Mouse (Mus musculus): ENCODE measurements around the gene Sept3. TPM values are rescaled to one million over a fixed set of nuclear protein-coding genes. Genes with fewer than 3 reads are reported as not detected.
A peak's percentile ranks its signal among the peaks of the same experiment; 100 is the strongest.
"Not testable (repeated sequence)": the region's sequence is repeated elsewhere in the genome, so short reads cannot be mapped to it uniquely, and the experiment has no call there.

Gene Sept3
- polyA plus RNA-seq (2016; fragmentation: Nextera tagmentation; extraction: Ambion mirVana): 72.8 and 111 TPM in 2 replicates

DNA sequence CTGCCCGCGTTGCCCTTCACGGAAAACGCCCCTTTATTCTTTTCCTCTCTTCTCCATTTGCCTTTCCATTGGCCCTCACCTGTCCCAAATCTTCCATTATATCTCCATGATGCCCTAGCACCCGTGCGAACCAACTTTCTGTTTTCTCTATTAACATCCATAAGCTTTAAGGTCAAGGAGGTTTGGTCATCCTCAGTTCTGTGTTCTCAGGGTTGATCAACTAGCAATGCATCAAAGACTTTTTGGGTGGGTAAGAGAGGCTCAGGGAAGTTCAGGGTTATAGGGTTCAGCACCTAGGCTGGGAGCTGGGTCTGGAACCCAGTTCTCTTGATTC, at the start of gene Sept3:
TSS of gene Sept3 (plus strand) at position 301 of the 334 bp plus-strand sequence.
- H3K27me3 ChIP-seq (ENCODE audit: insufficient read depth, poor library complexity, severe bottlenecking): peaks cover 49% of the 10 kb centered on the region
- H3K4me3 ChIP-seq: peak within 1 kb of the TSS; percentile 85
- H3K27ac ChIP-seq: peak within 1 kb of the TSS; percentile 97
- 28% methylated on average over 6 of the region's 6 CpGs for WGBS
- H3K4me1 ChIP-seq (replicated peaks): peaks cover 72% of the 10 kb centered on the region
- no peaks in the 10 kb centered on the region for H3K9me3 ChIP-seq
- no peak for DNase-seq (ENCODE audit: low spot score)
- H3K36me3 ChIP-seq: peaks cover 29% of the 10 kb centered on the region

DNA sequence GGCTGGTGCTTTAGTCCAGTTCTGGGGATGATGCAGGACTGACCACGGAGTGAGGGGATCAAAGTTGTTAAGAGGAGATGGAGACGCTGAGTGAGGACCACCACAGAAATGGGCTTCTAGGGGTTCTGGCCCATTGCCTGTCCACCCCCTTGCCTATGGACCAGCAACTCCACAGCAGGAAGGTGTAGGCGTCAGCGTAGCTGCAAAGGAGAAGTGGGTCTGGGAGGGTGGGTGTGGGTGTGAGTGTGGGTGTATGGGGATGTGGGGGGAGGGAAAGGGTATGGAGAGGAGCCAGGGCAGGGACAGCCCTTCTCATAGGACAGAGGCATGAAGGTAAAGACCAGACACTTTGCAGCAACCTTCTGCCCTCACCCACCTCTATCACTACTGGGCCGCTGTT, 48.9 kb upstream of the Sept3 start:
- DNase-seq (ENCODE audit: low spot score): no peak
- Histone ChIP-seq H3K4me1 (replicated peaks) (peaks cover 46% of the 10 kb centered on the region), H3K9me3 (no peaks in the 10 kb centered on the region), H3K36me3 (no peaks in the 10 kb centered on the region), H3K27ac (no peak overlapping the region), H3K27me3 (ENCODE audit: insufficient read depth, poor library complexity, severe bottlenecking) (peaks cover 54% of the 10 kb centered on the region), H3K4me3 (no peak overlapping the region)
- 89% methylated on average over 5 of the region's 5 CpGs for WGBS

DNA sequence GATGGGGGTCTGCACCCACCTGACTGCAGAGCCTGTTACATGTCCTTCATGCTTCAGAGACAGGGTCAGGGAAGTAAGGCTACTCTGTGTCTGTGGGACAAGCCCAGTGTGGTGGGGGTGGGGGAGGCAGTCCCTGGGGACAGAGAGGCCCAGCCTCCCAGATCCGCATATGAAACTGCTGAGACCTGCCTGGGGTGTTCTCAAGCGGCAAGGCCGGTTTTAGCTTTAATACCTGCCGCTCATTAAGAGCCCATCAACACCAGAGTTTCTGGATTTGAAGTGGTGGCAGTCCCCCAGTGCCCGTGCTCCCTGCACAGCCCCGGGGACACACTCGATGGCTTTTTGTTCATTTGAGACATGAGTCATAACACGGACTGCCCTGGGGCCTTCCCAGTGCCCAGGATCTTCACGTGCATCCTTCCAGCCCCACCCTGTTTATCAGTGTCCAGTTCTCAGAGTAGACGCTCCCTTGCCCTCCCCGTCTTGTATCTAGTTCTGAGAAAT, 45.1 kb upstream of the Sept3 start:
- DNase-seq (ENCODE audit: low spot score): no peak
- H3K27me3 ChIP-seq (ENCODE audit: insufficient read depth, poor library complexity, severe bottlenecking): peaks cover 23% of the 10 kb centered on the region
- H3K9me3 ChIP-seq: no peaks in the 10 kb centered on the region
- H3K4me1 ChIP-seq (replicated peaks): peaks cover 30% of the 10 kb centered on the region
- H3K36me3 ChIP-seq: peaks cover 19% of the 10 kb centered on the region
- H3K4me3 ChIP-seq: no peak overlapping the region
- H3K27ac ChIP-seq: peak overlapping the region; percentile 41
- WGBS: 43% methylated on average over 11 of the region's 11 CpGs

DNA sequence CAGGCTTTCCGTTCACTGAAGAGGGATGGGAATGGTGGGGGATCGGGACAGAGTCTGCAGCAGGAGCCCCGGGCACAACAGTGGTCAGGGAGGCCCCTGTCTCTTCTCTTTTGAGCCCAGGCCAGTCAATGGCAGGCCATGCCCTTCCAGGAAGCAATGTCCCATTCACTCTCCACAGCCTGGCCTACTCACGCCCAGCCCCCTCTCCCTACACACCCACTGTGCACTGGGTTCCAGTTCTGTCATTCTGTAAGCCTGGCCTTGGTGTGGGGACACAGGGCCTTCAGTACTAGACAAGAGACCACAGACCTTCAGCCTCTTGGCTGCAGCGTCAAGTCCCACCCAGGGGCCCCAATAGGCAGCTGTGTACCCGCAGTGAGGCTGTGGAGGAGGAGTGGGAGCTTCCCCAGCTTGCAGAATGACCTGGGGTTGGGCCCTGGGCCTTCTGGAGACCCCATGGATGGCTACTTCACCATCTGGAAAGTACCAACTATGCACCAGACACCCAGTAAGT, 44.5 kb upstream of the Sept3 start:
- DNase-seq (ENCODE audit: low spot score): no peak
- peaks cover 17% of the 10 kb centered on the region for H3K27me3 ChIP-seq (ENCODE audit: insufficient read depth, poor library complexity, severe bottlenecking)
- H3K9me3 ChIP-seq: no peaks in the 10 kb centered on the region
- peak overlapping the region; percentile 41 for H3K27ac ChIP-seq
- WGBS: 64% methylated on average over 6 of the region's 6 CpGs
- H3K4me3 ChIP-seq: no peak overlapping the region
- H3K36me3 ChIP-seq: peaks cover 21% of the 10 kb centered on the region
- peaks cover 26% of the 10 kb centered on the region for H3K4me1 ChIP-seq (replicated peaks)

DNA sequence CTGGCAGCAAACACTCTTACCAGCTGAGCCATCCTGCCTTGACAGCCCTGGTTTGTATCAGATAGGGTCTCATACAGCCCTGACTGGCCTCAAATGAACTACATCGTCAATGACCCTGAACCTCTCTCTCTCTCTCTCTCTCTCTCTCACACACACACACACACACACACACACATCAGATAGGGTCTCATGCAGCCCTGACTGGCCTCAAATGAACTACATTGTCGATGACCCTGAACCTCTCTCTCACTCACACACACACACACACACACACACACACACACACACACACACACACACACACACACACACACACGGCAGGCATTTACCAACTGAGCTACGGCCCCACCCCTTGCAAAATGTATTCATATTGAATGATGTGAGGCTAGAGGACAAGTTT, 43.6 kb upstream of the Sept3 start:
- 79% methylated on average over 4 of the region's 4 CpGs for WGBS

DNA sequence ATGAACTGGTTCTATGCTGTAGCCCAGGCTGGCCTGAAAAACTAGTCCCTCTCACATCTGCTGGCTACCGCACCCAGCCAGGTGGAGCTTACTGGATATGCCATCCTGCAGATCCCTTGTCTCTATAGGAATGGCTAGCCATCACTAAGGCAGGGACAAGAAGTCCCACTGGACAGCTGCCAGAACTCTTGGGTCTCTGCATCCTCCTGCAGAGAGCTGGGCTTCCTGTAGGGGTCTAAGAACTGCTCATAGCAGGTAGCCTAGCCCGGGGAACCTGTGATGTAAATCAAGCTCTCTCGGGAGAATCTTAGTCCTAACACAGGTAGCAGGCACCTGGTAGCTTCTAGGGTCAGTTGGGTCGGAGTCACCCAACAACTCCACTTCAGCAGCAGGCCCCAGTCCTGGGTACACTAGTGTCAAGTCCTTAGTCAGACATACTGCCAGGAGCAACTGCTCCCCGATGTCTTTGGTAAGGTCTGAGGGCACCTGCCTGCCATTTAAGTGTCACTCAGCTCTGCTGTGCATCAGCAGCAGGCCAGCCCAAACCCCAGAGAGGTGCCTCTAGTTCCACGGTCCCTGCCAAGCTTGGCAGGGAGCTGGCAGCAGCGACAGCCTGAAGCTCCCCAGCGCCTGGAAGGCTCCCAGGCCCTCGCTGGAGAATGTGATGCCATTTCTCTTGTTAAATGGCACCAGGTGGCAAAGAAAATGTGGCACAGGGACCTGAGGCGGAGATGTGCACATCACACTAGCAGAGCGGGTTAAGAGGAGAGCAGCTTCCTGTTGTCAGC, 42.9 kb upstream of the Sept3 start:
- peaks cover 21% of the 10 kb centered on the region for H3K36me3 ChIP-seq
- DNase-seq (ENCODE audit: low spot score): no peak
- H3K9me3 ChIP-seq: no peaks in the 10 kb centered on the region
- peaks cover 29% of the 10 kb centered on the region for H3K4me1 ChIP-seq (replicated peaks)
- no peak overlapping the region for H3K4me3 ChIP-seq
- H3K27me3 ChIP-seq (ENCODE audit: insufficient read depth, poor library complexity, severe bottlenecking): 0 out of 2 replicates have a peak, but pooled peaks cover under 1% of the 10 kb centered on the region
- no peak overlapping the region for H3K27ac ChIP-seq
- WGBS: 71% methylated on average over 11 of the region's 11 CpGs

More for the DNA sequence above, 43.6 kb upstream of the Sept3 start:
- peaks cover 29% of the 10 kb centered on the region for H3K4me1 ChIP-seq (replicated peaks)
- peaks cover 8% of the 10 kb centered on the region for H3K27me3 ChIP-seq (ENCODE audit: insufficient read depth, poor library complexity, severe bottlenecking)
- no peak overlapping the region for H3K4me3 ChIP-seq
- peaks cover 21% of the 10 kb centered on the region for H3K36me3 ChIP-seq
- H3K27ac ChIP-seq: no peak overlapping the region
- DNase-seq (ENCODE audit: low spot score): no peak
- H3K9me3 ChIP-seq: no peaks in the 10 kb centered on the region

DNA sequence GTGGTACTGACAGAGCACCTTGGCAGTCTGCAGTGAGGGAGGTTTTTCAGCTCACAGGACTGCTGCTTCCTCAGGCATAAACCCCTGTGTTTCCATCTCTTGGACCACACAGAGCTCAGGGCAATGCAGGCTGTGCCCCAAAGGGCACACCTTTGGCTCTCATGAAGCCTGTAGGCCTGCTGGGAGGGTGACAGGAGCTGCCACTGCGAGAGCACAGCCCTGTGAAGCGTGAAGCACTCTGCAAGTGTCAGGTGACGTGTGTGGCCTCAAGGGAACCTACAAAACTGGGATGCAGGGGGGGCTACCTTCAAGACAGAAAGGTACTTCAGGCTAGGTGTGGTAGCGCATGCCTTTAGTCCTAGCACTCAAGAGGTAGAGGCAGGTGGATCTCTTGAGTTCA, 42.0 kb upstream of the Sept3 start:
- no peaks in the 10 kb centered on the region for H3K27me3 ChIP-seq (ENCODE audit: insufficient read depth, poor library complexity, severe bottlenecking)
- WGBS: 73% methylated on average over 4 of the region's 4 CpGs
- no peaks in the 10 kb centered on the region for H3K9me3 ChIP-seq

DNA sequence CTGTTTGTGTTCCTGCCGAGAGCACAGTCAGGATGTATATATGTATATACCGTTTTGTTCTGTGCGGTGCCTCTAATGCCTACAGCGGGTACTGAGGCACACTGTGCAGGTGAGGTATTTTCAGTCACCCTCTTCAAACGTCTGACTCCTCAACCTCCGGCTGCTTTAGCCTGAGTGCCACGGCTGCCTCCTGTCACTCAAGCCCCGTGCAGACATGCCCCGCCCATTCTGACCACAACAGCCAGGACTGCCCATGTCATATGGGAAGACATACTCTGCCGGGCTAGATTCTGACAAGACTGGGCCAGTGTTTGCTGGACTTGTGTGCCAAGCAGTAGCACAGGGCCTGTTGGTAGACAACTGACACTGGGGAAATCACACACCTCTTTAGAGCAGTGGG, 39.0 kb upstream of the Sept3 start:
- 78% methylated on average over 10 of the region's 10 CpGs for WGBS
- no peak overlapping the region for H3K27ac ChIP-seq
- no peak for DNase-seq (ENCODE audit: low spot score)
- H3K9me3 ChIP-seq: no peaks in the 10 kb centered on the region
- peaks cover 44% of the 10 kb centered on the region for H3K36me3 ChIP-seq
- H3K4me1 ChIP-seq (replicated peaks): peaks cover 13% of the 10 kb centered on the region
- H3K4me3 ChIP-seq: no peak overlapping the region
- H3K27me3 ChIP-seq (ENCODE audit: insufficient read depth, poor library complexity, severe bottlenecking): no peaks in the 10 kb centered on the region

More for the DNA sequence above, 42.0 kb upstream of the Sept3 start:
- H3K4me3 ChIP-seq: no peak overlapping the region
- peaks cover 29% of the 10 kb centered on the region for H3K4me1 ChIP-seq (replicated peaks)
- H3K36me3 ChIP-seq: peaks cover 21% of the 10 kb centered on the region
- DNase-seq (ENCODE audit: low spot score): no peak
- H3K27ac ChIP-seq: no peak overlapping the region

DNA sequence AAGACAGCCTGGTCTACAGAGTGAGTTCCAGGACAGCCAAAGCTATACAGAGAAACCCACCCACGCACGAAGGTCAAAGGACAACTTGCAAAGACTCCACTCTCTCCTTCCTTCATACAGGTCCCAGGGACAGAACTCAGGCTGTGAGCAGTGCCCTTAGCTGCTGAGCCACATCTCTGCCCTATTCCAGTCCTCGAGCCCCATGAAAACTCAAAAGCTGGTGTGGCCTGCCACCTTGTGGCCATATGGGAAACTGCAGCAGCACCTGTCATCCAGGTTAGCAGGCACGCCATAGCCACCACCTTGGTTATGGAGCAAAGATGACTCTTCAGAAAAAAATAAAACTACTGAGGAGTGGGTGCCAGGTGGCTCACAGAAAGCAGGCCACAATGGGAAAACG, 38.1 kb upstream of the Sept3 start:
- peak; percentile 83 for DNase-seq (ENCODE audit: low spot score)
- no peaks in the 10 kb centered on the region for H3K9me3 ChIP-seq
- peaks cover 11% of the 10 kb centered on the region for H3K4me1 ChIP-seq (replicated peaks)
- no peak overlapping the region for H3K27ac ChIP-seq
- H3K36me3 ChIP-seq: peaks cover 49% of the 10 kb centered on the region
- 23% methylated on average over 5 of the region's 5 CpGs for WGBS
- no peaks in the 10 kb centered on the region for H3K27me3 ChIP-seq (ENCODE audit: insufficient read depth, poor library complexity, severe bottlenecking)
- no peak overlapping the region for H3K4me3 ChIP-seq

DNA sequence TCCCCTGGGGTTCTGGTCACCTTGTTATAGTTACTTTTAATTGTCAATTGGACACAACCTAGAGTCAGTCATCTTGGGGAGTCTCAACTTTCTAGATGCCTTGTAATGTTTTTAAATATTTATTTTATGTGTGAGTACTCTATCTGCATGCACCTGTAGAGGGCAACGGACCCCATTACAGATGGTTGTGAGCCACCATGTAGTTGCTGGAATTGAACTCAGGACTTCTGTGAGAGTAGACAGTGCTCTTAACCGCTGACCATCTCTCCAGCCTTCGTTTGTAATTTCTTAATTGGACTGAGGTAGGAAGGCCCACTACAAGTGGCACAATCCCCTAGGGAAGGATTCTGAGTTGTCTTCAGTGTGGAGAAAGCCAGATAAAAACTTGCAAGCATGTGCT, 31.4 kb upstream of the Sept3 start:
- Histone ChIP-seq H3K4me3 (peak overlapping the region; percentile 80), H3K27ac (peak overlapping the region; percentile 96)
- 81% methylated on average over 3 of the region's 3 CpGs for WGBS

DNA sequence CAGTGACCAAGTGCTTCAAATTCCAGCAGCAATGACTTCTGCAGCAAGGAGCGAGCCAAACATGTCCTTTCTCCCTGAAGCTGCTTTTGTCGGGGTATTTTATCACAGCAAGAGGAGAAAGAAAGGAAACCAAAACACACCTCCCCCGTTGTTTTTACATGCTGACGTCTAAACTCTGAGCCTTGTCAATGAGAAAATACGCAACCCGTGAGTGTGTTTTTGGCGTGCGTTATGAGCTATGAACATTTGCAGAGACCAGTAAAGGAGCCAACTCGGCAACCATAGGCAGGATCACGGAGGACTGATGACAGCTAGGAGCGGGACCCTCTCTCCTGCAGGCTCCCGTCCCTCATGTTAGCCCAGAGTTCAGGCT, 31.0 kb upstream of the Sept3 start:
- WGBS: 10% methylated on average over 12 of the region's 12 CpGs
- Histone ChIP-seq H3K4me3 (peak overlapping the region; percentile 80), H3K9me3 (no peaks in the 10 kb centered on the region), H3K27ac (peak overlapping the region; percentile 96), H3K27me3 (ENCODE audit: insufficient read depth, poor library complexity, severe bottlenecking) (peaks cover 3% of the 10 kb centered on the region; the same call in 1 of the 2 replicates), H3K4me1 (replicated peaks) (peaks cover 14% of the 10 kb centered on the region), H3K36me3 (peaks cover 17% of the 10 kb centered on the region)
- no peak for DNase-seq (ENCODE audit: low spot score)

More for the DNA sequence above, 31.4 kb upstream of the Sept3 start:
- DNase-seq (ENCODE audit: low spot score): no peak
- peaks cover 21% of the 10 kb centered on the region for H3K36me3 ChIP-seq
- peaks cover 14% of the 10 kb centered on the region for H3K4me1 ChIP-seq (replicated peaks)
- peaks cover 3% of the 10 kb centered on the region; the same call in 1 of the 2 replicates for H3K27me3 ChIP-seq (ENCODE audit: insufficient read depth, poor library complexity, severe bottlenecking)
- no peaks in the 10 kb centered on the region for H3K9me3 ChIP-seq

DNA sequence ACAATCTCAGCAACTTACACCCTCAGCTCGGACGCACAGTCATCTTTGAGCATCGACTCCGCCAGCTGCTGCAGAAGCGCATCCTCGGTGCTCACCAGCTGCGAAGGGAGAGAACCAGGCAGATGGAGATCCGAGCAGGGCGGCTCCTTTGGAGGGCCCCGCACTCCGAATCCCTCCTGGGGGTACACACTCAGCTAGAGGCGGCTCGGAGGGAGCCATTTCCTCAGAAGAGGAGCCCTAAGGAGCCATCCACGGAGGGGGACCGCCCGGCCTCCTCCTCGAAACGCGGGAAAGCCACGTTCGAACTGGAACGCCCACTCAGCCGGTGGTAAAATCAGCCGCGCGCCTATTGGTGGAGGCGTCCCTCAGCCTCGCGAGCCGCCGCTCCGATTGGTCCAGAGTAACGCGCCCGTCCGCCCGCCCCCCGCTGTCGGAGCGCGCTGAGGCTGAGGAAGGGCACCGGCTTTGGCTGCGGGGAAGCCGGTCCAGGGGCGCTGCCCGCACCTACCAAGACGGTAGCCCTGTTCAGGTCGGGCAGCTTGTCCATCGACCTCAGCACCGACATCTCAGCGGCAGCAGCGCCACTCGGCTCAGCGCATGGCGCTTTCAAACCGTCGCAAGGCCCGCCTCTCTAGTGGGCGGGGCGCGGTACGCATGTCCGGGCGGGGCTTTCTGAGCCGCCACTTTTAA, 30.4 kb upstream of the Sept3 start, which contains the start of gene Cenpm:
TSS of gene Cenpm (minus strand) at position 634 of the 690 bp plus-strand sequence.
- under 1% methylated on average over 65 of the region's 65 CpGs for WGBS
- H3K27ac ChIP-seq: peak within 1 kb of the TSS; percentile 96
- peaks cover 14% of the 10 kb centered on the region for H3K4me1 ChIP-seq (replicated peaks)
- H3K36me3 ChIP-seq: peaks cover 12% of the 10 kb centered on the region
- peak; percentile 94 for DNase-seq (ENCODE audit: low spot score)
- H3K4me3 ChIP-seq: peak within 1 kb of the TSS; percentile 80
- H3K27me3 ChIP-seq (ENCODE audit: insufficient read depth, poor library complexity, severe bottlenecking): peaks cover 3% of the 10 kb centered on the region; the same call in 1 of the 2 replicates
- H3K9me3 ChIP-seq: no peaks in the 10 kb centered on the region

DNA sequence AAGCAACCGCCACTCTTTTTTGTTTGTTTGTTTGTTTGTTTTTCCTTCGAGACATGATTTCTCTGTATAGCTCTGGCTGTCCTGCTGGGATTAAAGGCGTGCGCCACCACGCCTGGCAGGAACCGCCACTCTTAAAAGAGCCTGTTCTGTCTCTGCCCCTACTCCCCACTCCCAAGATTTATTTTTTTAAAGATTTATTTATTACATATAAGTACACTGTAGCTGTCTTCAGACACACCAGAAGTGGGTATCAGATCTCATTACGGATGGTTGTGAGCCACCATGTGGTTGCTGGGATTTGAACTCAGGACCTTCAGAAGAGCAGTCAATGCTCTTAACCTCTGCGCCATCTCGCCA, 29.9 kb upstream of the Sept3 start:
- DNase-seq (ENCODE audit: low spot score); H3K27me3 ChIP-seq (ENCODE audit: insufficient read depth, poor library complexity, severe bottlenecking); H3K36me3 ChIP-seq; H3K9me3 ChIP-seq: not testable (repeated sequence)
- Histone ChIP-seq H3K4me3 (peak overlapping the region; percentile 80), H3K4me1 (replicated peaks) (peaks cover 14% of the 10 kb centered on the region), H3K27ac (peak overlapping the region; percentile 96)
- 24% methylated on average over 9 of the region's 9 CpGs for whole genome bisulfite sequencing
